Comparison of ENCODE assay signal across 8 mouse cellular contexts in genomic region chr11:101190181-101190912, GRCm38 (mm10). TPM values are rescaled to one million over a fixed set of nuclear protein-coding genes. Genes with fewer than 3 reads are reported as not detected.
A peak's percentile ranks its signal among the peaks of the same experiment; 100 is the strongest.
DNase-seq lines count a peak whose midpoint lies in the region; ATAC-seq and TF ChIP-seq lines count a peak whose summit lies in the region.
"Had no signal": no experiment of that assay in that cellular context is flagged by ENCODE, and none has a peak within 500 bp of the region (broad histone marks: within the 10 kb centered on the region; RNA-seq: fewer than 3 reads in every experiment).

No protein-coding gene starts in this region.

- H3K27me3 ChIP-seq in neural tube, embryonic 11.5 days (ENCODE audit: control insufficient read depth, insufficient read depth, low read length): no peaks in the 10 kb centered on the region
- H3K27me3 ChIP-seq in stomach, postnatal 0 days (ENCODE audit: control insufficient read depth, insufficient read depth, low read length): no peaks in the 10 kb centered on the region

- WGBS in neural tube, embryonic 11.5 days: 33% methylated on average over 8 of the region's 8 CpGs
- WGBS in stomach, postnatal 0 days: 41% methylated on average over 8 of the region's 8 CpGs

- H3K4me2 ChIP-seq in neural tube, embryonic 11.5 days (ENCODE audit: low read depth): no peak overlapping the region
- no peak overlapping the region for H3K4me2 ChIP-seq in stomach, postnatal 0 days (replicated peaks; ENCODE audit: low read depth)

- no peak for TF ChIP-seq EP300 in stomach, postnatal 0 days (optimal IDR thresholded peaks at IDR 0.05)

- H3K9me3 ChIP-seq in neural tube, embryonic 11.5 days (ENCODE audit: control insufficient read depth, low read length): no peaks in the 10 kb centered on the region
- H3K9me3 ChIP-seq in stomach, postnatal 0 days (ENCODE audit: control insufficient read depth, low read length): no peaks in the 10 kb centered on the region

- H3K4me3 ChIP-seq in neural tube, embryonic 11.5 days (ENCODE audit: low read depth, low read length): no peak overlapping the region
- H3K4me3 ChIP-seq in stomach, postnatal 0 days (ENCODE audit: low read depth, low read length): no peak overlapping the region

- H3K27ac ChIP-seq in neural tube, embryonic 11.5 days (ENCODE audit: low read depth, low read length): peak overlapping the region; percentile 84
- peak overlapping the region; percentile 84 for H3K27ac ChIP-seq in stomach, postnatal 0 days (replicated peaks)

- no peak for DNase-seq in neural tube, embryonic 11.5 days (ENCODE audit: low spot score)
- no peak for DNase-seq in neural tube, embryonic 10.5 days (ENCODE audit: extremely low spot score, low spot score)
- peak; percentile 32 for DNase-seq in liver
- DNase-seq in stomach, postnatal 0 days (ENCODE audit: low spot score): no peak
- DNase-seq in T-cell, adult 2 months (ENCODE audit: low spot score): no peak
- DNase-seq in frontal cortex, adult 2 months (ENCODE audit: extremely low spot score in 1 of 2, low spot score in 1 of 2): no peak

- no peak for ATAC-seq in neural tube, embryonic 11.5 days (ENCODE audit: insufficient read depth, low FRiP score, low TSS enrichment)
- peak; percentile 82 for ATAC-seq in erythroid progenitor cell, adult 5-6 weeks (replicated peaks; ENCODE audit: low FRiP score, poor library complexity, severe bottlenecking)
- no peak for ATAC-seq in stomach, postnatal 0 days (ENCODE audit: low FRiP score, low TSS enrichment)

- H3K9ac ChIP-seq in neural tube, embryonic 11.5 days (ENCODE audit: low read length): peak overlapping the region; percentile 38; the same call in 1 of the 2 replicates
- H3K9ac ChIP-seq in stomach, postnatal 0 days (ENCODE audit: low read length): peak overlapping the region; percentile 36; the same call in 1 of the 2 replicates

- H3K4me1 ChIP-seq in neural tube, embryonic 11.5 days (ENCODE audit: control insufficient read depth, insufficient read depth, low read length): peaks cover 13% of the 10 kb centered on the region
- 0 out of 2 replicates have a peak, but pooled peaks cover 2% of the 10 kb centered on the region for H3K4me1 ChIP-seq in stomach, postnatal 0 days (replicated peaks; ENCODE audit: control insufficient read depth, insufficient read depth)

- no peaks in the 10 kb centered on the region for H3K36me3 ChIP-seq in neural tube, embryonic 11.5 days (ENCODE audit: control insufficient read depth, insufficient read depth, low read length)
- peaks cover 6% of the 10 kb centered on the region; the same call in 1 of the 2 replicates for H3K36me3 ChIP-seq in stomach, postnatal 0 days (ENCODE audit: control insufficient read depth, insufficient read depth, low read length)

- no peak for TF ChIP-seq CTCF in stomach, postnatal 0 days (IDR thresholded peaks at IDR 0.05; ENCODE audit: low read depth)

RNA-seq across cellular contexts. Expression of gene Ccr10, which starts 15.1 kb away (rescaled TPM):
- 0.14 and 0.44 TPM in 2 replicates for polyA plus RNA-seq in neural tube, embryonic 11.5 days (2014; fragmentation: Nextera tagmentation; extraction: Ambion mirVana)
- not detected in 2 replicates for total RNA-seq in erythroid progenitor cell, adult 5-6 weeks (2015; ENCODE audit: low replicate concordance)
- total RNA-seq in erythroid progenitor cell, adult 5-6 weeks (2017; ENCODE audit: low replicate concordance): not detected in 2 replicates
- polyA plus RNA-seq in stomach, postnatal 0 days (2015; fragmentation: Nextera tagmentation; extraction: Ambion mirVana): 0.16 and 0.24 TPM in 2 replicates
- polyA plus RNA-seq in frontal cortex, adult 2 months (2012; rRNA removed): 0.36 and 0.42 TPM in 2 replicates
- total RNA-seq: neutrophil, adult 5-6 weeks had no signal

RNA-seq across cellular contexts. Expression of gene Plekhh3, which starts 19.2 kb away (rescaled TPM):
- 9.2 and 11.8 TPM in 2 replicates for polyA plus RNA-seq in neural tube, embryonic 11.5 days (2014; fragmentation: Nextera tagmentation; extraction: Ambion mirVana)
- not detected in 2 replicates for total RNA-seq in erythroid progenitor cell, adult 5-6 weeks (2015; ENCODE audit: low replicate concordance)
- total RNA-seq in erythroid progenitor cell, adult 5-6 weeks (2017; ENCODE audit: low replicate concordance): not detected in 2 replicates
- 23.8 and 25.6 TPM in 2 replicates for polyA plus RNA-seq in stomach, postnatal 0 days (2015; fragmentation: Nextera tagmentation; extraction: Ambion mirVana)
- polyA plus RNA-seq in frontal cortex, adult 2 months (2012; rRNA removed): 15.8 and 17.9 TPM in 2 replicates

RNA-seq across cellular contexts. Expression of gene Cntnap1, which starts 20.0 kb away (rescaled TPM):
- 0.94 and 1.0 TPM in 2 replicates for polyA plus RNA-seq in neural tube, embryonic 11.5 days (2014; fragmentation: Nextera tagmentation; extraction: Ambion mirVana)
- not detected in 2 replicates for total RNA-seq in erythroid progenitor cell, adult 5-6 weeks (2015; ENCODE audit: low replicate concordance)
- total RNA-seq in erythroid progenitor cell, adult 5-6 weeks (2017; ENCODE audit: low replicate concordance): not detected in 2 replicates
- polyA plus RNA-seq in stomach, postnatal 0 days (2015; fragmentation: Nextera tagmentation; extraction: Ambion mirVana): 0.52 and 0.94 TPM in 2 replicates
- 65.8 TPM in 2 replicates for polyA plus RNA-seq in frontal cortex, adult 2 months (2012; rRNA removed)
- total RNA-seq: neutrophil, adult 5-6 weeks had no signal

RNA-seq across cellular contexts. Expression of gene Tubg2, which starts 34.6 kb away (rescaled TPM):
- polyA plus RNA-seq in neural tube, embryonic 11.5 days (2014; fragmentation: Nextera tagmentation; extraction: Ambion mirVana): 6.2 and 6.9 TPM in 2 replicates
- total RNA-seq in erythroid progenitor cell, adult 5-6 weeks (2015; ENCODE audit: low replicate concordance): not detected in 2 replicates
- total RNA-seq in erythroid progenitor cell, adult 5-6 weeks (2017; ENCODE audit: low replicate concordance): not detected in 2 replicates
- polyA plus RNA-seq in stomach, postnatal 0 days (2015; fragmentation: Nextera tagmentation; extraction: Ambion mirVana): 3.0 and 3.1 TPM in 2 replicates
- 56.4 and 58.0 TPM in 2 replicates for polyA plus RNA-seq in frontal cortex, adult 2 months (2012; rRNA removed)

RNA-seq across cellular contexts. Expression of gene Ezh1, which starts 35.9 kb away (rescaled TPM):
- 11.2 and 12.4 TPM in 2 replicates for polyA plus RNA-seq in neural tube, embryonic 11.5 days (2014; fragmentation: Nextera tagmentation; extraction: Ambion mirVana)
- 32.3 and 58.4 TPM in 2 replicates for total RNA-seq in erythroid progenitor cell, adult 5-6 weeks (2015; ENCODE audit: low replicate concordance)
- 43.8 and 53.9 TPM in 2 replicates for total RNA-seq in erythroid progenitor cell, adult 5-6 weeks (2017; ENCODE audit: low replicate concordance)
- 8.1 and 9.4 TPM in 2 replicates for polyA plus RNA-seq in stomach, postnatal 0 days (2015; fragmentation: Nextera tagmentation; extraction: Ambion mirVana)
- polyA plus RNA-seq in frontal cortex, adult 2 months (2012; rRNA removed): 44.8 and 50.3 TPM in 2 replicates

Comparison
In these comparisons a context has a peak if more than half of its experiments do, and no peak if none do; other contexts are left out.
1. RNA of gene Cntnap1, which starts 20.0 kb away (polyA plus RNA-seq): 65.8 TPM in frontal cortex, adult 2 months; 0.94 to 1.0 TPM in neural tube, embryonic 11.5 days and 0.52 to 0.94 TPM in stomach, postnatal 0 days; every median in the first group is over 10 times any median in the second.